Mouse (Mus musculus): ENCODE results near the gene Pcyt1b. TPM values are rescaled to one million over a fixed set of nuclear protein-coding genes. Genes with fewer than 3 reads are reported as not detected.

Pcyt1b gene
- total RNA-seq (2021): 10 to 100 TPM; 25.5 to 29.7 TPM
- long read RNA-seq, full-length matches to known transcripts: 11 of 19 reads
- long read RNA-seq, partial matches to known transcripts: 7 of 19 reads
- long read RNA-seq, other reads (novel, unspliced or antisense): 1 of 19 reads

- DNase-seq (ENCODE audit: low spot score in 2 of 2): no peak
These were observed at the start of gene Pcyt1b for GRCm38 (mm10) chrX:93654218-93655002. Pcyt1b (plus strand) TSS chrX:93654863.

GRCm38 (mm10) chrX:93630256-93630655 lies 24.4 kb upstream of the Pcyt1b start:
- peak in 1 of 2 experiments; percentile 12 for DNase-seq (ENCODE audit: low spot score in 2 of 2)

GRCm38 (mm10) chrX:93631657-93632449 lies 22.8 kb upstream of the Pcyt1b start, which contains the start of gene Pola1:
Pola1 (minus strand) TSS chrX:93632155.
- DNase-seq (ENCODE audit: low spot score in 2 of 2): peak; percentile 66 to 80

- no peak for DNase-seq (ENCODE audit: low spot score in 2 of 2)
These were observed 19.7 kb upstream of the Pcyt1b start for GRCm38 (mm10) chrX:93634861-93635375.

- no peak for DNase-seq (ENCODE audit: low spot score in 2 of 2)
These were observed 11.1 kb upstream of the Pcyt1b start for GRCm38 (mm10) chrX:93643600-93643999.

- no peak for DNase-seq (ENCODE audit: low spot score in 2 of 2)
These were observed 10.6 kb upstream of the Pcyt1b start for GRCm38 (mm10) chrX:93644022-93644421.

GRCm38 (mm10) chrX:93650738-93651137 lies 3.9 kb upstream of the Pcyt1b start:
- no peak for DNase-seq (ENCODE audit: low spot score in 2 of 2)

GRCm38 (mm10) chrX:93655153-93655552 lies 490 bp downstream of the Pcyt1b start:
- no peak for DNase-seq (ENCODE audit: low spot score in 2 of 2)

- DNase-seq (ENCODE audit: low spot score in 2 of 2): no peak
These were observed 9.4 kb downstream of the Pcyt1b start for GRCm38 (mm10) chrX:93663919-93664586.

- no peak for DNase-seq (ENCODE audit: low spot score in 2 of 2)
These were observed 10.1 kb downstream of the Pcyt1b start for GRCm38 (mm10) chrX:93664787-93665186.

GRCm38 (mm10) chrX:93674432-93674831 lies 19.8 kb downstream of the Pcyt1b start:
- DNase-seq (ENCODE audit: low spot score in 2 of 2): no peak

- DNase-seq (ENCODE audit: low spot score in 2 of 2): peak; percentile 47 to 78
These were observed 20.5 kb downstream of the Pcyt1b start for GRCm38 (mm10) chrX:93674836-93675795.

GRCm38 (mm10) chrX:93676228-93676627 lies 21.6 kb downstream of the Pcyt1b start:
- no peak for DNase-seq (ENCODE audit: low spot score in 2 of 2)

GRCm38 (mm10) chrX:93689287-93689686 lies 34.6 kb downstream of the Pcyt1b start:
- no peak for DNase-seq (ENCODE audit: low spot score in 2 of 2)

GRCm38 (mm10) chrX:93690672-93691071 lies 36.0 kb downstream of the Pcyt1b start:
- no peak for DNase-seq (ENCODE audit: low spot score in 2 of 2)

GRCm38 (mm10) chrX:93697596-93697995 lies 42.9 kb downstream of the Pcyt1b start:
- DNase-seq (ENCODE audit: low spot score in 2 of 2): no peak

GRCm38 (mm10) chrX:93700528-93701225 lies 46.0 kb downstream of the Pcyt1b start:
- peak; percentile 35 to 41 for DNase-seq (ENCODE audit: low spot score in 2 of 2)

GRCm38 (mm10) chrX:93712566-93712965 lies 57.9 kb downstream of the Pcyt1b start:
- no peak for DNase-seq (ENCODE audit: low spot score in 2 of 2)

- no peak for DNase-seq (ENCODE audit: low spot score in 2 of 2)
These were observed 74.9 kb downstream of the Pcyt1b start for GRCm38 (mm10) chrX:93729529-93729928.
